Mouse (Mus musculus) erythroblast, embryonic 14.5 days (primary cell): Measurements from ENCODE around the gene Dnaja4.

Experiments used
- GATA1 ChIP-seq: IDR thresholded peaks from 2 replicates; pipeline ENCODE4 v1.6.1; 2012; ENCODE audit warnings: low read length, inconsistent platforms, mixed read lengths
- TAL1 ChIP-seq: IDR thresholded peaks from 3 replicates; pipeline ENCODE4 v1.6.1; 2012; ENCODE audit warnings: low read length, inconsistent platforms, mixed read lengths

GRCm38 (mm10) chr9:54700174-54700475 is 1.5 kb downstream of the Dnaja4 start:
- TF ChIP-seq GATA1, result no peak
- TF ChIP-seq TAL1, result no peak
